Mouse (Mus musculus): ENCODE data around the gene Serpina9.

GRCm38 (mm10) chr12:103946243-103946642 lies 67.3 kb downstream of the Serpina9 start:
- TF ChIP-seq POLR2A (IDR thresholded peaks at IDR 0.05; ENCODE audit: borderline replicate concordance, extremely low read depth, insufficient read depth, insufficient read length, poor library complexity, severe bottlenecking): no peak
- TF ChIP-seq CTCF (IDR thresholded peaks at IDR 0.05; ENCODE audit: borderline replicate concordance, extremely low read depth, insufficient read depth, insufficient read length): no peak

Measured in brain, embryonic 14.5 days (tissue).